Mouse (Mus musculus) forebrain, embryonic 15.5 days (tissue): ENCODE measurements around the gene Cep350. TPM values are rescaled to one million over a fixed set of nuclear protein-coding genes. Genes with fewer than 3 reads are reported as not detected.

Source experiments
- ATAC-seq: fragments of 200-750 bp; cut with Nextera tagmentation; replicated peaks from 2 replicates; pipeline ENCODE4 v1.8.0; 2017; ENCODE audit warnings: mild to moderate bottlenecking, moderate TSS enrichment, moderate library complexity
- H3K27ac ChIP-seq: fragments of 300-500 bp; sonication (generic); replicated peaks from 2 replicates; pipeline ENCODE4 v1.5.1; 2015; ENCODE audit warnings: mild to moderate bottlenecking, inconsistent platforms
- H3K27me3 ChIP-seq: fragments of 300-500 bp; sonication (generic); 2 replicates; pipeline ENCODE4 v1.6.1; 2015; ENCODE audit warnings: inconsistent platforms
- H3K36me3 ChIP-seq: fragments of 300-500 bp; sonication (generic); 2 replicates; pipeline ENCODE4 v1.6.1; 2015; ENCODE audit warnings: mild to moderate bottlenecking, inconsistent platforms
- H3K4me1 ChIP-seq: fragments of 300-500 bp; sonication (generic); 2 replicates; pipeline ENCODE4 v1.6.1; 2015; ENCODE audit warnings: inconsistent platforms
- H3K4me2 ChIP-seq: fragments of 300-500 bp; sonication (generic); replicated peaks from 2 replicates; pipeline ENCODE4 v1.6.1; 2015; ENCODE audit warnings: mild to moderate bottlenecking, inconsistent platforms
- H3K4me3 ChIP-seq: fragments of 300-500 bp; sonication (generic); 2 replicates; pipeline ENCODE4 v1.5.1; 2015; ENCODE audit warnings: mild to moderate bottlenecking, inconsistent platforms
- H3K9ac ChIP-seq: fragments of 300-500 bp; sonication (generic); replicated peaks from 2 replicates; pipeline ENCODE4 v1.6.1; 2015; ENCODE audit warnings: mild to moderate bottlenecking, inconsistent platforms
- H3K9me3 ChIP-seq: fragments of 300-500 bp; sonication (generic); 2 replicates; pipeline ENCODE4 v1.6.1; 2016; ENCODE audit warnings: inconsistent platforms
- WGBS: fragments of 180-500 bp; shearing (Covaris S2); methylation state at CpG from one replicate; pipeline ENCODE4 v1.1.7; 2015; ENCODE audit warnings: mixed read lengths; 5-methylcytosine and 5-hydroxymethylcytosine counted together
- polyA plus RNA-seq: library from polyadenylated mRNA; unstranded; fragments of >200 nt; fragmentation: Nextera tagmentation; extraction: Ambion mirVana; gene quantifications from 2 replicates; pipeline ENCODE4 v1.2.1, GENCODE M21; 2015

Cep350 gene
- polyA plus RNA-seq, 1 experiment from 2014 or later = 12.3 TPM

DNA sequence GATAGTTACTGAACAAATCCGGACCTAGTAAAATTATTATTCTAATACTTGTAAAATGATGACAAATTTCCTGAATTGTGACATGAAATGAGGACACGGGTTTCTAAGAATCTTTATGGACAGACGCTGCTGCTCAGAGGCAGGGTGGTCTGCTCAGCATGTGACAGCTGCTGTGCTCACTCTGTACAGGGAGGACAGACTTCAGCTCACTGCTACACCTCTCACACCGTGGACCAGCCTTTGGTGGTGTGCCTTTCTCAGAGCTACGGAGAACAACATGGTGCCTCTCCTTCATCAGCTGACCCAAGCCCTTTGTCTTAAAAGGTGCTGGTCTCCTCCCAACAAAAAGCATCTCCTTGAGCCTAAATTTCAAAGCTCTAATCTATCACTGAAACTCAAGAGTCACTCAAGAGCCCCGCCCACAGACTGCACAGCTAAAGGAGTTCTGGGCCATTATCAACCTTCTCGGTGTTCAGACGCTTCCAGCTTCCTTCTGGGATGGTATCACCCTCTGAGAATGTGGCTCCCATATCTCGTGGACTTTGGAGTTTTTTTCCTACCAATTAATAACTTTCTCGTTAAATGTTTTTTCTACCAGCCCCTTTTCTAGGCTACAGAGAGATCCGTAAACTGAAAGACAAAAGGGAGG lies 176.2 kb downstream of the Cep350 start:
- Histone ChIP-seq H3K27ac (no peak overlapping the region; the same call in 1 of the 2 replicates), H3K9ac (no peak overlapping the region), H3K4me3 (no peak overlapping the region), H3K27me3 (no peaks in the 10 kb centered on the region), H3K4me1 (0 out of 2 replicates have a peak, but pooled peaks cover 5% of the 10 kb centered on the region), H3K4me2 (no peak overlapping the region), H3K9me3 (no peaks in the 10 kb centered on the region), H3K36me3 (peaks cover 10% of the 10 kb centered on the region; the same call in 1 of the 2 replicates)
- ATAC-seq = peak; percentile 73; the same call in 1 of the 2 replicates
- WGBS = 59% methylated on average over 11 of the region's 11 CpGs

DNA sequence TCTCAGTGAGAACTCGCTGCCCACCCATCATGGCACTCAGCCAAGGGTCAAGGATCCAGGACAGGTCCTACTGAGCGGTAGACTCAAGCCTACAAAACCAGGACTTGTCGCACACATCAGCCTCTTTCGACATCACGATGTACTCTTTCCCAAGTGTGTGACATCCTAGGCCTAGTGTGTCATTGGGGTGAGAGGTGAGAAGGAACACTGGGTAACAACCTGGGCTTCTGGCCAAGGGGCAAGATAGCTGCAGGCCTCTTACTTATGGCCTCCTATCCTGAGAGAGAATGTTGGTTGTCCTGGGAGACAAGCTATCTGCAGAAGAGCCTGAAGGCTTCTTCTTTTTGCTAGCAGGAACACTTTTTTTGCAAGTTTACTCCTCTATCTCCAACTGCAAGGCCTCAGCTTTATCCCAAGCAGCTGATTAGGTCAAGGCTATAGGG lies 177.2 kb downstream of the Cep350 start:
- Histone ChIP-seq H3K27me3 (no peaks in the 10 kb centered on the region), H3K4me1 (peaks cover 9% of the 10 kb centered on the region), H3K9ac (no peak overlapping the region), H3K9me3 (no peaks in the 10 kb centered on the region), H3K4me3 (no peak overlapping the region), H3K4me2 (no peak overlapping the region), H3K27ac (no peak overlapping the region), H3K36me3 (peaks cover 10% of the 10 kb centered on the region; the same call in 1 of the 2 replicates)
- 95% methylated on average over 5 of the region's 5 CpGs for WGBS
- no peak for ATAC-seq

Other genes starting within 250 kb of the Cep350 start
- 0.33 TPM in 1 of 2 replicates, not detected in the other for gene Lhx4, start 221.6 kb downstream of the Cep350 start, polyA plus RNA-seq
- gene Qsox1, start 160.4 kb downstream of the Cep350 start, polyA plus RNA-seq = 19.8 and 21.9 TPM in 2 replicates
- 69.7 and 73.6 TPM in 2 replicates for gene Tor1aip2, start 62.1 kb upstream of the Cep350 start, polyA plus RNA-seq
- 24.9 and 25.2 TPM in 2 replicates for gene Tor1aip1, start 63.2 kb upstream of the Cep350 start, polyA plus RNA-seq
- 2.4 and 3.0 TPM in 2 replicates for gene Fam163a, start 231.8 kb upstream of the Cep350 start, polyA plus RNA-seq